Mouse (Mus musculus): ENCODE results near the gene Col11a2. TPM values are rescaled to one million over a fixed set of nuclear protein-coding genes. Genes with fewer than 3 reads are reported as not detected.

Col11a2 gene
- polyA plus RNA-seq, 1 experiment: 0.39 TPM

DNA sequence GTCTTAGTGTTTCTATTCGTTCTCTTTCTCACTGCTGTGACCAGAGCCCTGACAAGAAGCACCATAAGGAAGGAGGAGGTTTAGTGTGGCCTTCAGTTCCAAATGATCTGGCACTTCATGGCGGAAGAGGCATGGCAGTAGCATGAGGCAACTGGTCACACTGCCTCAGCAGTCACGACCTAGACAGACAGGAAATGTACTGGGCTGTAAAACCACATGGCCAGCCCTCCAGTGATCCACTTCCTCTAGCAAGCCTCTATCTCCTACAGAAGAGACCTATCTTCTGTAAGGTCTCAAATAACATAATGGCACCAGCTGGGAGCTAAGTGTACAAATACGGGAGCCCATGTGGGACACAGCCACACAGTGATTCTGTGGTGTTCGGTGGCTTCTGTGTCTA is 32.9 kb downstream of the Col11a2 start:
- Histone ChIP-seq H3K4me3 (ENCODE audit: insufficient read depth, low read depth, low read length) (no peak overlapping the region), H3K27ac (ENCODE audit: insufficient read depth, low read depth, low read length) (no peak overlapping the region), H3K36me3 (ENCODE audit: control insufficient read depth, insufficient read depth, low read length) (no peaks in the 10 kb centered on the region), H3K4me1 (ENCODE audit: control insufficient read depth, insufficient read depth, low read length) (no peaks in the 10 kb centered on the region), H3K27me3 (replicated peaks; ENCODE audit: control insufficient read depth, insufficient read depth, low read length) (no peaks in the 10 kb centered on the region)
- TF ChIP-seq POLR2A (IDR thresholded peaks at IDR 0.05; ENCODE audit: low read depth, low read length) (no peak), CTCF (conservative IDR thresholded peaks at IDR 0.05; ENCODE audit: insufficient read depth, insufficient read length, low read depth, low read length) (no peak)
- no peak for DNase-seq
- 69% methylated on average over 5 of the region's 5 CpGs for WGBS

DNA sequence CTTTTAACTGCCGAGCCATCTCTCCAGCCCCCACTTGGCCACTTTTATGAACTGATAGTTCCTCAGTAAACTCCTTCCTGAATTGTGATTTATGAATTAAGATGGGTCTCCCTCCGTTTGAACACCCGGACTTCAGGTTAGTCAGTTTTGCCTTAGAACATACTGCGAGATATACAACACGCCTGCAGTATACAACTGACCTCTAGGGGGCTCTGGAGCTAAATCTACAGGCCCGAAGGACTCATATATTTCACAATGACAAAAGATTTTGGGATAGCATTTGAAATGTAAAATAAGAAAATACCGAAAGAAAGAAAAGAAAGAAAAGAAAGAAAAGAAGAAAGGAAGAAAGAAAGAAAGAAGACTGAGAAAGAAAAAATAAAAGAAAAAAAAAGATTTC is 36.0 kb downstream of the Col11a2 start:
- peak; percentile 79 for DNase-seq
- H3K4me3 ChIP-seq (ENCODE audit: insufficient read depth, low read depth, low read length): no peak overlapping the region
- no peak for TF ChIP-seq POLR2A (IDR thresholded peaks at IDR 0.05; ENCODE audit: low read depth, low read length)
- TF ChIP-seq CTCF (conservative IDR thresholded peaks at IDR 0.05; ENCODE audit: insufficient read depth, insufficient read length, low read depth, low read length): 0 out of 2 replicates have a peak, but pooled peaks have one; percentile 13
- no peaks in the 10 kb centered on the region for H3K36me3 ChIP-seq (ENCODE audit: control insufficient read depth, insufficient read depth, low read length)
- WGBS: 34% methylated on average over 7 of the region's 7 CpGs
- H3K27me3 ChIP-seq (replicated peaks; ENCODE audit: control insufficient read depth, insufficient read depth, low read length): no peaks in the 10 kb centered on the region
- H3K4me1 ChIP-seq (ENCODE audit: control insufficient read depth, insufficient read depth, low read length): no peaks in the 10 kb centered on the region
- no peak overlapping the region for H3K27ac ChIP-seq (ENCODE audit: insufficient read depth, low read depth, low read length)

DNA sequence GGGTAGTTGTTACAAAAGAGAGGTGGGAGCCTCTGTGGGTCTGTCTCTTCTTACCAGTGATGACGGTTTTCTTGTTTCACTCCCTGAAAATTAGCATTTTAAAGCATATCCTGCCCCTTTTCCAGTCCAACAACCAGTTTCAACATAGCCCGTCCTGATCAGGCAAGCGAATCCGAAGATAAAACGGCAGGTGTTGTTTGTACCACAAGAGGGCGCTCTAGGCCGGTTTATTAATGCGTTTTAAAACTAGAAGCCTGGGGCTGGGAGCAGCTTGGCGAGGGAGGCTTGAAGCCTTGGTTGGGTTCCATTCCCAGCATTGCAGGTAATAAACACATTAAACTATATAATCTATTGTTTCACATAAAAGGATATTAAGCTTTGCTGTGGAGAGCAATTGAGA is 38.3 kb downstream of the Col11a2 start:
- H3K36me3 ChIP-seq (ENCODE audit: control insufficient read depth, insufficient read depth, low read length): no peaks in the 10 kb centered on the region
- WGBS: under 1% methylated on average over 9 of the region's 9 CpGs

DNA sequence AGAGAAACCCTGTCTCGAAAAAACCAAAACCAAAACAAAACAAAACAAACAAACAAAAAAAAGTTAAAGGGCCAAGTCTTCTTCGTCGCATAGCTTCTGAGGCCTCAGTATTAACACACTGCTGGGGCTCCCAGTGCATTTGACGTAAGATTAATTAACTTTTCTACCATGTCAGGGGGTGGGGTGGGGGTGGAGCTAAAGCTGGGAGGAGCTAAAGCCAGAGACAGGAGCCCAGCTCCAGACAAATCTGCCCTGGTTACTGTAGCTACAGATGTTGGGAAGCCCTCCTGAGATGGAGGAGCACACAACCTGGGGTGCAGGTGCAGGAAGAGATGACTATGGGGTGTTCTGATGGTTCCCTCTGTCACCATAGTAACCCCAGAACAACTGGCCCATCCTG is 38.9 kb downstream of the Col11a2 start:
- no peaks in the 10 kb centered on the region for H3K27me3 ChIP-seq (replicated peaks; ENCODE audit: control insufficient read depth, insufficient read depth, low read length)
- no peak overlapping the region for H3K27ac ChIP-seq (ENCODE audit: insufficient read depth, low read depth, low read length)
- H3K4me1 ChIP-seq (ENCODE audit: control insufficient read depth, insufficient read depth, low read length): no peaks in the 10 kb centered on the region
- TF ChIP-seq POLR2A (IDR thresholded peaks at IDR 0.05; ENCODE audit: low read depth, low read length) (no peak), CTCF (conservative IDR thresholded peaks at IDR 0.05; ENCODE audit: insufficient read depth, insufficient read length, low read depth, low read length) (no peak)
- WGBS: 43% methylated on average over 4 of the region's 4 CpGs
- H3K4me3 ChIP-seq (ENCODE audit: insufficient read depth, low read depth, low read length): no peak overlapping the region
- no peak for DNase-seq
- H3K36me3 ChIP-seq (ENCODE audit: control insufficient read depth, insufficient read depth, low read length): no peaks in the 10 kb centered on the region

More for the DNA sequence above, 38.3 kb downstream of the Col11a2 start:
- DNase-seq: peak; percentile 82
- Histone ChIP-seq H3K4me3 (ENCODE audit: insufficient read depth, low read depth, low read length) (no peak overlapping the region), H3K27me3 (replicated peaks; ENCODE audit: control insufficient read depth, insufficient read depth, low read length) (no peaks in the 10 kb centered on the region), H3K27ac (ENCODE audit: insufficient read depth, low read depth, low read length) (no peak overlapping the region), H3K4me1 (ENCODE audit: control insufficient read depth, insufficient read depth, low read length) (no peaks in the 10 kb centered on the region)
- TF ChIP-seq CTCF (conservative IDR thresholded peaks at IDR 0.05; ENCODE audit: insufficient read depth, insufficient read length, low read depth, low read length) (peak; percentile 68), POLR2A (IDR thresholded peaks at IDR 0.05; ENCODE audit: low read depth, low read length) (no peak)

DNA sequence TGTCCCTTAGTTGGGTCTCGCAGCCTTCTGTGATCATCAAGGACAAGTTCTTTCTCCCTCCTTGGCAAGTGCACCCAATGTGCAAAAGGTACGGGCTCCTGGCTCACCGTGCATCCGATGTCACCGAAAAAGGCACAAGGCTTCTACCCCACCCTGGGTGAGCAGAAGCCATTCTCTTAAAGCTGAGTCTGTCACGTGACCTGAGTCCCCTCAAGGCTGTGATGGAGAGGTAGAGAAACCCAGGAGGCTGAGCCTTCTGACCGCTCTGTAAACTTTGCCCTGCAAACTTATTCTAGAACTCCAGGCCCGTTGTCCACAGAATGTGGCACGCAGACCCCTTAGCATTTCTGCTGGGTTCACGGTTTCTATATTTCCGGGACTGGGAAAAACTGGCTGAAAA is 39.8 kb downstream of the Col11a2 start:
- no peaks in the 10 kb centered on the region for H3K27me3 ChIP-seq (replicated peaks; ENCODE audit: control insufficient read depth, insufficient read depth, low read length)
- DNase-seq: no peak
- WGBS: 88% methylated on average over 11 of the region's 11 CpGs
- H3K36me3 ChIP-seq (ENCODE audit: control insufficient read depth, insufficient read depth, low read length): no peaks in the 10 kb centered on the region
- no peaks in the 10 kb centered on the region for H3K4me1 ChIP-seq (ENCODE audit: control insufficient read depth, insufficient read depth, low read length)
- no peak for TF ChIP-seq POLR2A (IDR thresholded peaks at IDR 0.05; ENCODE audit: low read depth, low read length)
- TF ChIP-seq CTCF (conservative IDR thresholded peaks at IDR 0.05; ENCODE audit: insufficient read depth, insufficient read length, low read depth, low read length): no peak
- H3K27ac ChIP-seq (ENCODE audit: insufficient read depth, low read depth, low read length): no peak overlapping the region
- no peak overlapping the region for H3K4me3 ChIP-seq (ENCODE audit: insufficient read depth, low read depth, low read length)

DNA sequence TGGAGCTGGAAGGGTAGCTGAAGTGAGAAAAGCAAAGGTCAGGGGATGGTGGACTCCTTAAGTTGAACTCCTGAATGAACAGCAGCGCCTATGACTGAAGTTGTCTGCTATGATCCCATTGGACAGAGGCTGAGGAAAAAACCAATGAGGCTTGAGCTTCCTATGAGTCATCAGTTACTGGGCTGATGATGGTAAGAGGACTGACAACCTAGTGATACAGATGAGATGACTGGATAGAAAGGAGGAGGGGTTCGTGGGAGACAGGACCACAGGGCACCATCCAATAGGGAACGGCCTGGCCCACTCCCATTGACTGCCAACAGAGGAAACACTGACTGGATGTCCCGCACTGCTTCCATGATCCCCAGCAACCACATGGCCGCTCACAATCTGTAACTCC is 40.4 kb downstream of the Col11a2 start:
- H3K36me3 ChIP-seq (ENCODE audit: control insufficient read depth, insufficient read depth, low read length): no peaks in the 10 kb centered on the region
- no peak overlapping the region for H3K27ac ChIP-seq (ENCODE audit: insufficient read depth, low read depth, low read length)
- no peaks in the 10 kb centered on the region for H3K27me3 ChIP-seq (replicated peaks; ENCODE audit: control insufficient read depth, insufficient read depth, low read length)
- H3K4me1 ChIP-seq (ENCODE audit: control insufficient read depth, insufficient read depth, low read length): no peaks in the 10 kb centered on the region
- no peak overlapping the region for H3K4me3 ChIP-seq (ENCODE audit: insufficient read depth, low read depth, low read length)
- WGBS: 22% methylated on average over 5 of the region's 5 CpGs
- peak; percentile 72 for DNase-seq
- no peak for TF ChIP-seq CTCF (conservative IDR thresholded peaks at IDR 0.05; ENCODE audit: insufficient read depth, insufficient read length, low read depth, low read length)
- no peak for TF ChIP-seq POLR2A (IDR thresholded peaks at IDR 0.05; ENCODE audit: low read depth, low read length)

DNA sequence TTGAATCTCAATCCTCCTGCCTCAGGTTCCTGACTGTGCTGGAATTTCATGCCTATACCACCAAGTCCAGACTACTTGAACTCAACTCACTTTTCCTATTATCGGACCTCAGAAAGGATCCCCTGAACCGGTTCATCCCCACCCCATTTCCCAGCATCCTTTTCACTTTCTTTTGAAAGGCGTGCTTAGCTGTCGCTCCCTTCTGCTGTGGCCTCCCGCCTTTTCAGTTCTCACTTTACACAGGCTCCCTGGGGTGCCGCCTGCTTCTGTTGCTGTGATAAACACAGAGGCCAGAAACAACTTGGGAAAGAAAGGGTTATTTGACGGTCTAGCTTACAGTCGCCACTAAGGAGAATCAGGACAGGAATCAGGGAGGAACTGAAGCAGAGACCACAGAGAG is 43.9 kb downstream of the Col11a2 start:
- Histone ChIP-seq H3K36me3 (ENCODE audit: control insufficient read depth, insufficient read depth, low read length) (no peaks in the 10 kb centered on the region), H3K27me3 (replicated peaks; ENCODE audit: control insufficient read depth, insufficient read depth, low read length) (no peaks in the 10 kb centered on the region), H3K4me3 (ENCODE audit: insufficient read depth, low read depth, low read length) (no peak overlapping the region), H3K27ac (ENCODE audit: insufficient read depth, low read depth, low read length) (no peak overlapping the region), H3K4me1 (ENCODE audit: control insufficient read depth, insufficient read depth, low read length) (no peaks in the 10 kb centered on the region)
- WGBS: 28% methylated on average over 8 of the region's 8 CpGs
- TF ChIP-seq CTCF (conservative IDR thresholded peaks at IDR 0.05; ENCODE audit: insufficient read depth, insufficient read length, low read depth, low read length): no peak
- TF ChIP-seq POLR2A (IDR thresholded peaks at IDR 0.05; ENCODE audit: low read depth, low read length): no peak
- DNase-seq: no peak

DNA sequence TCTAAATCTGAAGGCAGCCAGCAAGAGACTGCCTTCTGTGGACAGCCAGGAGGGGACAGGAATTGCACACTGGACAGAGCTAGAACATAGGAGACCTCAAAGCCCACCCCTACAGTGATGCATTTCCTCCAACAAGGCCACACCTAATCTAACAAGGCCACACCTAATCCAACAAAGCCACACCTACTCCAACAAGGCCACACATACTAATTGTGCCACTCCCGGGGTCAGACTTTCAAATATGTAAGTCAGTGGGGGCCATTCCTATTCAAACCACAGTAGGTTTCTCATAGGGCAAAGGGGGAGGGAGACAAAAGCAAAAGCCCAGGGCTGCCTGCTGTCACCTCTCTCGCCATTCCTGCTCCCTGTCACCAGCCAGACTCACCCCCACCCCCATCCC is 48.1 kb downstream of the Col11a2 start:
- H3K36me3 ChIP-seq (ENCODE audit: control insufficient read depth, insufficient read depth, low read length): no peaks in the 10 kb centered on the region
- no peaks in the 10 kb centered on the region for H3K27me3 ChIP-seq (replicated peaks; ENCODE audit: control insufficient read depth, insufficient read depth, low read length)
- 76% methylated on average over 2 of the region's 2 CpGs for WGBS
- H3K4me1 ChIP-seq (ENCODE audit: control insufficient read depth, insufficient read depth, low read length): no peaks in the 10 kb centered on the region
- H3K4me3 ChIP-seq (ENCODE audit: insufficient read depth, low read depth, low read length): no peak overlapping the region
- TF ChIP-seq CTCF (conservative IDR thresholded peaks at IDR 0.05; ENCODE audit: insufficient read depth, insufficient read length, low read depth, low read length) (no peak), POLR2A (IDR thresholded peaks at IDR 0.05; ENCODE audit: low read depth, low read length) (no peak)
- no peak overlapping the region for H3K27ac ChIP-seq (ENCODE audit: insufficient read depth, low read depth, low read length)
- DNase-seq: no peak
